Mouse (Mus musculus) thymus, postnatal 0 days (tissue): Measurements from ENCODE around the gene Zfp324. TPM values are rescaled to one million over a fixed set of nuclear protein-coding genes. Genes with fewer than 3 reads are reported as not detected.
"Not testable (repeated sequence)": the region's sequence is repeated elsewhere in the genome, so short reads cannot be mapped to it uniquely, and the experiment has no call there.

Experiments used
- DNase-seq: peaks from one replicate; pipeline ENCODE4 v3.0.0-alpha.2; 2015; ENCODE audit warnings: low spot score
- polyA plus RNA-seq: library from polyadenylated mRNA; unstranded; fragments of >200 nt; fragmentation: Nextera tagmentation; extraction: Ambion mirVana; gene quantifications from 2 replicates; pipeline ENCODE4 v1.2.1, GENCODE M21; 2015

Zfp324 gene
- 4.9 and 5.0 TPM in 2 replicates for polyA plus RNA-seq

DNA sequence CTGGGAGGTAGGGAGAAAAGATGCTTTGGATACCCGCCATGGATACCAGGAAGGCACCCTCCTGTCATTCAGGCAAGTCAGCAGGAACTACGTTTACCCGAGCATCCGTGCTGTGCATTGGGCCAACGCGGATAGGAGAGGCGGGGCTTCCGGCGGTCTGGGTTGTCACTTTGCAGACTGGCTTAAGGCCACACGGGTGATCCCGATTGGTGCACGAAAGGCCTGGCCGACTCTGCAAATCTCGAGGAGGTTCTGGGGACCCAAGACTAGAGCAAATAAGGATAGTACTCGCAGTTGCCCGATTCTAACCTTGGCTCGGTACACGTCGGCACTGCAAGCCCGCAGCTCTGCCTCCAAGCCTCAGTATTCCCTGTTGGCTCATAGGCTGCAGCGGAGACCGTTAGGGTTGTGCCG, at the start of gene Zfp324:
Gene Zfp324 (plus strand): TSS at position 161 of the 414 bp plus-strand sequence.
- peak; percentile 86 for DNase-seq

GRCm38 (mm10) chr7:12920495-12920894, 45.1 kb upstream of the Zfp324 start:
- DNase-seq: not testable (repeated sequence)

- no peak for DNase-seq
Observed at GRCm38 (mm10) chr7:12921318-12921704, 44.3 kb upstream of the Zfp324 start.

- DNase-seq: peak; percentile 99
Observed at GRCm38 (mm10) chr7:12921705-12922465, 43.8 kb upstream of the Zfp324 start, which contains the start of gene Rps5. Gene Rps5 (plus strand): TSS chr7:12922290.

DNA sequence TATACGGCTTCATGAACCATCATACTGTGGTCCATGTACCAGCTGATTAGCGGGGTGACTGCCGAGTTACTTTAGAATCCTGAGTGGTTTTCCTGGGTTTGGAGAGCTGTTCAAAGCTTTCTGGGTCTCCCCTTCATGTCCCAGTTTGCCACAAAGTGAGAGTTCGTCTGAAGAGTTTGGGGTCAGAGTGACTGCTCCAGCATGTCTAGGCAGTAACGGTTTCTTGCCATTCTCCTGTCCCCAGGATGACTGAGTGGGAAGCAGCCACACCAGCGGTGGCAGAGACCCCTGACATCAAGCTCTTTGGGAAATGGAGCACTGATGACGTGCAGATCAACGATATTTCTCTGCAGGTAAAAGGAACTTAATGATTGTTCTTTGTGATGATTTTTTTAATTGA, 42.9 kb upstream of the Zfp324 start:
- no peak for DNase-seq

GRCm38 (mm10) chr7:12926316-12926715, 39.3 kb upstream of the Zfp324 start:
- no peak for DNase-seq

DNA sequence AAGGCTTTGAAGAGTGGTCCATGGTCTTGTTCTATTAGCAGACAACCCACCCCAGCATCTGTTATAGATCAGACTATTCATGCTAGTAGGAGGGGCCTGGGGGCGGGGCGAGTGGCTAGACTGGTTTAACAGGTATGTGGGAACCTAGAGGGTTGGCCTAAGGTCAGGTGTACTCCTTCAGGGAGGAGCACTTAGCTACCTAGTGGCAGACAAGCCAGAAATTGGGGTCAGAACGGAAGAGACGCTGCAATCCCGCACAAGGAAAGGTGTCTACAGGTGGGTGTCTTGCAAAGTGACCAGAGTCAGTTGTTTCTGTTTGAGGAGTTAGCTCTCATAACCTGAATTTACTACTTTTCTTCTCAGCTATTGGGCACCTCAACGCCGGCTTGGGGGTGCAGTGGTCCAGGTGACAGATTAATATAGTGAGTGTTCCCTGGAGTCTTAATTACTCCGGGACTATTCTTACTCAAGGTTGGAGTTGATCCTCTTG, 38.4 kb upstream of the Zfp324 start, which contains the start of gene Rnf225:
Gene Rnf225 (plus strand): TSS at position 226 of the 490 bp plus-strand sequence.
- no peak for DNase-seq

DNA sequence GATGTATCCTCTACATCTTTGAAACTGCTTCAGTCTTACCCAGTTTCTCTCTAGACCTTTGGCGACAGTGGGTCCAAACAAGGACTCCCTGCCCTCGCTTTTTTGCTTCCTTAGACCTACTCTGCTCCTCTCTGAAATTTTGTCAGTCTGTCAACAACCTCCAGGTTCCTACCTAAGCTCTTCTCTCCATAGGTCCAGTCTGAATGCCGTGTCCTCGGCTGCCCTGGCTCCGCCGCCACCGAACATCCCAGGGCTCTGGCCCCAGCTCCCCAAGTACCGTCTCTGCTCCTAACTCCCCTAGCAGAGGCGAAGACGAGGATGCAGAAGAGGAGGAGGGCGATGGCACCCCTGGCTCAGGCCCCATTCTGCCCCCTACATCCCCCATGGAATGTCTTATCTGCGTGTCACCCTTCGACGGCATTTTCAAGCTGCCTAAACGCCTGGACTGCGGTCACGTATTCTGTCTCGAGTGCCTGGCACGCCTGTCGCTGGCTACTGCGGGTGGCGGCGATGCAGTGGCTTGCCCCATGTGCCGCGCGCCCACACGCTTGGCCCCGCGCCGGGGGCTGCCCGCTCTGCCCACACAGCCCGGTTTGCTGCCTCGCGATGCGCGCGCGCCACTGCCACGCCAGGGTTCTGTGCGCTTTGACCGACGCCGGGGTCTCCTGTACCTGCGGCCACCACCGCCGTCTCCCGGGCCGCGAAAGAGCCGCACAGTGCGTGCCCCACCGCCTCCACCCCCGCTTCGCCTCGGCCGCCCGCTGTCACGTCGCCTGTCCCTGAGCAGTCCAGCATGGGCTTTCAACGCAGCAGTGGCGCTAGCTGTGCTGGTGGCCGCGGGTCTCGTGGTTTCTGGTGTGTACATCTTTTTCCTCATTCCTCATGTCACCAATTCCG, 37.7 kb upstream of the Zfp324 start:
- no peak for DNase-seq

GRCm38 (mm10) chr7:12933615-12934140, 32.0 kb upstream of the Zfp324 start:
- DNase-seq: no peak

DNA sequence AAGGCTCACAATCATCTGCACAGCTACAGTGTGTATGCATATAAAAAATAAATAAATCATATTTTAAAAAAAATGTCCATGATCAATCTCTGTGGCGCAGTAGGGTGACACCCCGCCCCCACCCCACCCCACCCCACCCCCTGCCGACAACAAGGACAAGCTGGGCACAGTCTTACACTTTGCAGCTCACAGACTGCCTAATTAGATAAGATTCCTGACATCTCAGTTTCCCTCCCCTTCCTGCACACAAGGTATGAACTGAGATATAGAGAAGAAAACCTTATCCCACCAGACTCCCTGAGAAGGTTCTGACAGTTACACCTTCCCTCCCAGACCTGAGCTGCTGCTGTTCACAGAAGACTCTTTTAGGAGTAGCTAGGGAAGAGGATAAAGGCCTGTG, 30.8 kb upstream of the Zfp324 start:
- DNase-seq: no peak

DNA sequence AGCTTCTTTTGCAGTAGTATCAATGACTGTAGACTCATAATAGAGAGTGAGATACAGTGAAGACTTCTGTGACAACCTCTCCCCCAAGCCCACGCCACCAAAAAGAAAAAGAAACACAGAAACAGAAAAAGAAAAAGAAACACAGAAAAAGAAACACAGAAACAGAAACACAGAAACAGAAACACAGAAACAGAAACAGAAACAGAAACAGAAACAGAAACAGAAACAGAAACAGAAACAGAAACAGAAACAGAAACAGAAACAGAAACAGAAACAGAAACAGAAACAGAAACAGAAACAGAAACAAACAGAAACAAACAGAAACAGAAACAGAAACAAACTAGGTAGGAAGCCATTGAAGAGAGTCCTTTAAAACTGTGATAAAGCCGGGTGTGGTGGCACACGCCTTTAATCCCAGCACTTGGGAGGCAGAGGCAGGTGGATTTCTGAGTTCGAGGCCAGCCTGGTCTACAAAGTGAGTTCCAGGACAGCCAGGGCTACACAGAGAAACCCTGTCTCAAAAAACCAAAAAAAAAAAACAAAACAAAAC, 28.3 kb upstream of the Zfp324 start:
- DNase-seq: not testable (repeated sequence)

GRCm38 (mm10) chr7:12940599-12940998, 25.0 kb upstream of the Zfp324 start:
- no peak for DNase-seq

DNA sequence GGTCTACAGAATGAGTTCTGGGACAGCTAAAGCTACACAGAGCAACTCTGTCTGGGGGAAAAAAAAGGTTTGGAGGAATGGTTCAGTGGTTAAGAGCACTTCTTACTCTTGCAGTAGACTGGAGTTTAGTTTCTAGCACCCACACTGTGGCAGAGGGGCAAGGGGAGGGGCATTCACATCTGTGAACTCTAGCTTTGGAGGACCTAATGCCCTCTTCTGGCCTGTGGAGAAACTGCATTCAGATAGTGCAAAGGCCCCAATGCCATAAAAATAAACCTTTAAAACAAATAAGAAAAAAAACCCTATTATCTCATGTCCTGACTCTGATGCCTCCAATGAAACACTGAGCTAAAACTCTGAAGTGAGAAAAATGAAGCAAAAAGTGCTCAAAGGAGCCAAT, 22.1 kb upstream of the Zfp324 start:
- DNase-seq: peak; percentile 69

GRCm38 (mm10) chr7:12949032-12949871, 16.4 kb upstream of the Zfp324 start:
- DNase-seq: peak; percentile 98

GRCm38 (mm10) chr7:12949872-12950229, 15.8 kb upstream of the Zfp324 start:
- no peak for DNase-seq

DNA sequence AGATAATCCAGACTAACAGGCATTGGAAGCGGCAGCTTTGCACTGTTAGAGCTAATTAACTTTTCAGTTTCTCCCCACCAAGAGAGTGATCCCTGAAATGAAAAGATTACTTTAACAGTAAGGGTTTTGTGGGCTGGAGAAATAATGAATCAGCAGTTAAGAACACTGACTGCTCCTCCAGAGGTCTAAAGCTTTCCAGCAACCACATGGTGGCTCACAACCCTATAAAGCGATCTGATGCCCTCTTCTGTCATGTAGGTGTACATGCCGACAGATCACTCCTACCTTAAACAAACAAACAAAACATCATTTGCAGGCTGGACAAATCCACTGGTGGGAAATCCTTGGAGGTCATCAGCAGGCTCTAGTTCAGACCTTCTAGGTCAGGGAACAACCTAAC, 10.7 kb upstream of the Zfp324 start:
- peak; percentile 27 for DNase-seq

DNA sequence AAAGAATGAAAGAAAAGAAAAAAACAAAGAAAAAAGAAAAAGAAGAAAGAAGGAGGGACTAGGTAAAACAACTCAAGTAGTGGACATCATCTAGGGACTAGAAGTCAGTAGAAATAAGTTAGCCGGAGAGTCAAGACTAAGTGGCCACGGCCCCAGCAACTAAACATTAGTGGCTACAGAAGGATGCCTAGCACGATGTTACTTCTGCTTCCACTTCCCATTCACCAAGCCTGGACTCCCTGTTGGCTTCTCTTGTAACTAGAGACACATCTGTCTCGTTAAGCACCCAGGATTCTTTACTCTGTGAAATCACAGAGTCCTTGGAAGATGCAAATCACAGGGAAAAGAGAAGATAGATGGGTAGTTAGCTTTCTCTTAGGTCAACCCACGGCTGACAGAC, 8.1 kb upstream of the Zfp324 start:
- DNase-seq: no peak

DNA sequence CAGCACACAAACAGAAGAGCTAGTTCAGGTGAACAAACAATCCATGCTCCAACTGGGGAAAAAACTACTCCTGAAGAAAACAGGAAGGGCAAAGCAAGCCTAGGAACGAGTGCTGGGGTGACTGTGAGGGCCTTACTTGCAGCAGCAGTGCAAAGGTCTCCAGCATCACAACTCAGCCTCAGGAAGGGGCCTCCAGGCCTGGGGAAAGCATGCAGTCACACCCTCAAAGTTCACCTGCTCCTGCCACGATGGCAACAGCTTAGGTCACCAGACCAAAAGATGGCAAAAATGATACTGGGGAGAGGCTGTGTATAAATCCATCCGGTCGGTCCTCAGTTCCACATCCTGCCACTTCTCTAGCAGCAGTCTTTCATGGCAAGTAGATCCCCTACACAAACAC, 6.7 kb upstream of the Zfp324 start:
- DNase-seq: no peak

- DNase-seq: no peak
Observed at GRCm38 (mm10) chr7:12959718-12960117, 5.9 kb upstream of the Zfp324 start.

DNA sequence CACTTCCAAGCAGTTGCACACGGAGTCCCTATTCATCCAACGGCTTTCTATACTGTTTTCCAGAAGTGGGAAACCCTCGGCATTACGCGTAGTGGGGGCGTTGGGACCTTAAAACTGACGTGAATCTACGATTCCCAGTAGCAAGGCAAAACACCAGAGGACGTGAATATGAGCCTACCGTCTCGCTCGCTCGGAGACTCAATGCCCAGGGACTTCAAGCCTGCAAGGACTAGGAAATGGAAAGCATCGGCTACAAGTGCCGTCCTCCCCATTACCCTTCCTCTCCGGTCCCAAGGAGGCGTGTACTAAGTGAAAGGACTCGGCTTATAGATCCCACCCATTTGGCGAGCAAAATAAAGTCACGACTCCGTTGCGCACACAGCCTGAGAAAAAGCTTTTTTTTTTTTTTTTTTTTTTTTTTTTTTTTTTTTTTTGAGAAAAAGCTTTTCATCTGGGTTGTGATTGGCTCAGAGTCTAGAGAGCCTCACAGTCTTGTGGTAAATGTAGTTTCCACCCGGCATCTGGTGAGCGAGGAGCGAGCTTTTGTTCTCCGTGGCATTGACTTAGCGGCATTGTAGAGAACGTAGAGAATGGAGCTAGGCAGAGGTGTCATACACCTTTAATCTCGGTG, 4.0 kb upstream of the Zfp324 start:
- DNase-seq: peak; percentile 88
